Mouse (Mus musculus): Measurements from ENCODE around the gene Thsd4. TPM values are rescaled to one million over a fixed set of nuclear protein-coding genes. Genes with fewer than 3 reads are reported as not detected.

Gene Thsd4
- polyA plus RNA-seq, 1 experiment, result 9.0 TPM

- H3K27me3 ChIP-seq (ENCODE audit: control insufficient read depth, insufficient read depth, low read length), result no peaks in the 10 kb centered on the region
- H3K4me3 ChIP-seq (ENCODE audit: low read depth, low read length), result no peak overlapping the region
- no peak for TF ChIP-seq POLR2A (IDR thresholded peaks at IDR 0.05; ENCODE audit: low read depth, low read length)
- TF ChIP-seq CTCF (IDR thresholded peaks at IDR 0.05; ENCODE audit: extremely low read depth, insufficient read length, insufficient replicate concordance, low read depth, low read length), result no peak
- H3K27ac ChIP-seq (ENCODE audit: insufficient read depth, low read depth, low read length), result no peak overlapping the region
- 84% methylated on average over 5 of the region's 5 CpGs for WGBS
- H3K4me1 ChIP-seq (ENCODE audit: control insufficient read depth, insufficient read depth, insufficient read length, low read length), result no peaks in the 10 kb centered on the region
- H3K36me3 ChIP-seq (ENCODE audit: control insufficient read depth, insufficient read depth, low read length), result no peaks in the 10 kb centered on the region
These were observed 530.4 kb downstream of the Thsd4 start for GRCm38 (mm10) chr9:59991407-59991806.

- Histone ChIP-seq H3K27me3 (ENCODE audit: control insufficient read depth, insufficient read depth, low read length) (no peaks in the 10 kb centered on the region), H3K36me3 (ENCODE audit: control insufficient read depth, insufficient read depth, low read length) (no peaks in the 10 kb centered on the region), H3K27ac (ENCODE audit: insufficient read depth, low read depth, low read length) (no peak overlapping the region), H3K4me1 (ENCODE audit: control insufficient read depth, insufficient read depth, insufficient read length, low read length) (no peaks in the 10 kb centered on the region), H3K4me3 (ENCODE audit: low read depth, low read length) (no peak overlapping the region)
- 0% methylated on average over 1 of the region's 1 CpGs for WGBS
- TF ChIP-seq CTCF (IDR thresholded peaks at IDR 0.05; ENCODE audit: extremely low read depth, insufficient read length, insufficient replicate concordance, low read depth, low read length) (no peak), POLR2A (IDR thresholded peaks at IDR 0.05; ENCODE audit: low read depth, low read length) (no peak)
These were observed 532.0 kb downstream of the Thsd4 start for GRCm38 (mm10) chr9:59989864-59990263.

- Histone ChIP-seq H3K4me3 (ENCODE audit: low read depth, low read length) (no peak overlapping the region), H3K27me3 (ENCODE audit: control insufficient read depth, insufficient read depth, low read length) (no peaks in the 10 kb centered on the region), H3K36me3 (ENCODE audit: control insufficient read depth, insufficient read depth, low read length) (no peaks in the 10 kb centered on the region), H3K27ac (ENCODE audit: insufficient read depth, low read depth, low read length) (no peak overlapping the region), H3K4me1 (ENCODE audit: control insufficient read depth, insufficient read depth, insufficient read length, low read length) (no peaks in the 10 kb centered on the region)
- TF ChIP-seq POLR2A (IDR thresholded peaks at IDR 0.05; ENCODE audit: low read depth, low read length) (no peak), CTCF (IDR thresholded peaks at IDR 0.05; ENCODE audit: extremely low read depth, insufficient read length, insufficient replicate concordance, low read depth, low read length) (no peak)
- 73% methylated on average over 3 of the region's 3 CpGs for WGBS
These were observed 535.8 kb downstream of the Thsd4 start for GRCm38 (mm10) chr9:59985900-59986572.

GRCm38 (mm10) chr9:59981116-59981515 lies 540.7 kb downstream of the Thsd4 start:
- WGBS, result 68% methylated on average over 2 of the region's 2 CpGs

GRCm38 (mm10) chr9:59971263-59971662 lies 550.6 kb downstream of the Thsd4 start:
- 71% methylated on average over 4 of the region's 4 CpGs for WGBS
- H3K36me3 ChIP-seq (ENCODE audit: control insufficient read depth, insufficient read depth, low read length), result no peaks in the 10 kb centered on the region
- no peak overlapping the region for H3K4me3 ChIP-seq (ENCODE audit: low read depth, low read length)
- no peaks in the 10 kb centered on the region for H3K27me3 ChIP-seq (ENCODE audit: control insufficient read depth, insufficient read depth, low read length)
- no peaks in the 10 kb centered on the region for H3K4me1 ChIP-seq (ENCODE audit: control insufficient read depth, insufficient read depth, insufficient read length, low read length)
- no peak overlapping the region for H3K27ac ChIP-seq (ENCODE audit: insufficient read depth, low read depth, low read length)
- TF ChIP-seq CTCF (IDR thresholded peaks at IDR 0.05; ENCODE audit: extremely low read depth, insufficient read length, insufficient replicate concordance, low read depth, low read length), result no peak
- TF ChIP-seq POLR2A (IDR thresholded peaks at IDR 0.05; ENCODE audit: low read depth, low read length), result no peak

More at GRCm38 (mm10) chr9:59981116-59981515, 540.7 kb downstream of the Thsd4 start:
- no peak for TF ChIP-seq POLR2A (IDR thresholded peaks at IDR 0.05; ENCODE audit: low read depth, low read length)
- Histone ChIP-seq H3K27ac (ENCODE audit: insufficient read depth, low read depth, low read length) (no peak overlapping the region), H3K27me3 (ENCODE audit: control insufficient read depth, insufficient read depth, low read length) (no peaks in the 10 kb centered on the region), H3K36me3 (ENCODE audit: control insufficient read depth, insufficient read depth, low read length) (no peaks in the 10 kb centered on the region), H3K4me1 (ENCODE audit: control insufficient read depth, insufficient read depth, insufficient read length, low read length) (no peaks in the 10 kb centered on the region), H3K4me3 (ENCODE audit: low read depth, low read length) (no peak overlapping the region)

- Histone ChIP-seq H3K36me3 (ENCODE audit: control insufficient read depth, insufficient read depth, low read length) (no peaks in the 10 kb centered on the region), H3K27me3 (ENCODE audit: control insufficient read depth, insufficient read depth, low read length) (no peaks in the 10 kb centered on the region), H3K4me1 (ENCODE audit: control insufficient read depth, insufficient read depth, insufficient read length, low read length) (no peaks in the 10 kb centered on the region), H3K27ac (ENCODE audit: insufficient read depth, low read depth, low read length) (no peak overlapping the region), H3K4me3 (ENCODE audit: low read depth, low read length) (no peak overlapping the region)
- 21% methylated on average over 6 of the region's 6 CpGs for WGBS
- TF ChIP-seq CTCF (IDR thresholded peaks at IDR 0.05; ENCODE audit: extremely low read depth, insufficient read length, insufficient replicate concordance, low read depth, low read length) (peak; percentile 87; the same call in 1 of the 2 replicates), POLR2A (IDR thresholded peaks at IDR 0.05; ENCODE audit: low read depth, low read length) (no peak)
These were observed 552.5 kb downstream of the Thsd4 start for GRCm38 (mm10) chr9:59969383-59969782.

GRCm38 (mm10) chr9:59965046-59965445 lies 556.8 kb downstream of the Thsd4 start:
- H3K4me3 ChIP-seq (ENCODE audit: low read depth, low read length), result no peak overlapping the region
- WGBS, result 46% methylated on average over 10 of the region's 10 CpGs
- no peaks in the 10 kb centered on the region for H3K36me3 ChIP-seq (ENCODE audit: control insufficient read depth, insufficient read depth, low read length)
- no peaks in the 10 kb centered on the region for H3K27me3 ChIP-seq (ENCODE audit: control insufficient read depth, insufficient read depth, low read length)
- TF ChIP-seq POLR2A (IDR thresholded peaks at IDR 0.05; ENCODE audit: low read depth, low read length) (no peak), CTCF (IDR thresholded peaks at IDR 0.05; ENCODE audit: extremely low read depth, insufficient read length, insufficient replicate concordance, low read depth, low read length) (no peak)
- H3K4me1 ChIP-seq (ENCODE audit: control insufficient read depth, insufficient read depth, insufficient read length, low read length), result no peaks in the 10 kb centered on the region
- no peak overlapping the region for H3K27ac ChIP-seq (ENCODE audit: insufficient read depth, low read depth, low read length)

Data from small intestine, adult 2 months (tissue).